Mouse (Mus musculus): ENCODE results near the gene Psmd14. TPM values are rescaled to one million over a fixed set of nuclear protein-coding genes. Genes with fewer than 3 reads are reported as not detected.

Gene Psmd14
- polyA plus RNA-seq, 1 experiment, result 5.4 TPM

- TF ChIP-seq POLR2A (IDR thresholded peaks at IDR 0.05; ENCODE audit: low read depth, low read length) (no peak), CTCF (IDR thresholded peaks at IDR 0.05; ENCODE audit: extremely low read depth, insufficient read length, insufficient replicate concordance, low read depth, low read length) (no peak)
- Histone ChIP-seq H3K27ac (ENCODE audit: insufficient read depth, low read depth, low read length) (no peak overlapping the region), H3K27me3 (ENCODE audit: control insufficient read depth, insufficient read depth, low read length) (no peaks in the 10 kb centered on the region; the same call in 1 of the 2 replicates), H3K36me3 (ENCODE audit: control insufficient read depth, insufficient read depth, low read length) (no peaks in the 10 kb centered on the region), H3K4me3 (ENCODE audit: low read depth, low read length) (no peak overlapping the region), H3K4me1 (ENCODE audit: control insufficient read depth, insufficient read depth, insufficient read length, low read length) (no peaks in the 10 kb centered on the region)
- WGBS, result 69% methylated on average over 1 of the region's 1 CpGs
Measured at GRCm38 (mm10) chr2:61686533-61686932, 25.0 kb upstream of the Psmd14 start.

- H3K4me1 ChIP-seq (ENCODE audit: control insufficient read depth, insufficient read depth, insufficient read length, low read length), result no peaks in the 10 kb centered on the region
- no peak overlapping the region for H3K4me3 ChIP-seq (ENCODE audit: low read depth, low read length)
- H3K27me3 ChIP-seq (ENCODE audit: control insufficient read depth, insufficient read depth, low read length), result no peaks in the 10 kb centered on the region; the same call in 1 of the 2 replicates
- 79% methylated on average over 3 of the region's 3 CpGs for WGBS
- no peak overlapping the region for H3K27ac ChIP-seq (ENCODE audit: insufficient read depth, low read depth, low read length)
- no peak for TF ChIP-seq CTCF (IDR thresholded peaks at IDR 0.05; ENCODE audit: extremely low read depth, insufficient read length, insufficient replicate concordance, low read depth, low read length)
- no peak for TF ChIP-seq POLR2A (IDR thresholded peaks at IDR 0.05; ENCODE audit: low read depth, low read length)
- no peaks in the 10 kb centered on the region for H3K36me3 ChIP-seq (ENCODE audit: control insufficient read depth, insufficient read depth, low read length)
Measured at GRCm38 (mm10) chr2:61689086-61689485, 22.4 kb upstream of the Psmd14 start.

GRCm38 (mm10) chr2:61709570-61709969 is 1.9 kb upstream of the Psmd14 start:
- no peaks in the 10 kb centered on the region for H3K27me3 ChIP-seq (ENCODE audit: control insufficient read depth, insufficient read depth, low read length)
- no peak for TF ChIP-seq POLR2A (IDR thresholded peaks at IDR 0.05; ENCODE audit: low read depth, low read length)
- TF ChIP-seq CTCF (IDR thresholded peaks at IDR 0.05; ENCODE audit: extremely low read depth, insufficient read length, insufficient replicate concordance, low read depth, low read length), result no peak
- peaks cover 5% of the 10 kb centered on the region; the same call in 1 of the 2 replicates for H3K4me1 ChIP-seq (ENCODE audit: control insufficient read depth, insufficient read depth, insufficient read length, low read length)
- no peak overlapping the region for H3K27ac ChIP-seq (ENCODE audit: insufficient read depth, low read depth, low read length)
- H3K4me3 ChIP-seq (ENCODE audit: low read depth, low read length), result no peak overlapping the region
- 92% methylated on average over 3 of the region's 3 CpGs for WGBS
- H3K36me3 ChIP-seq (ENCODE audit: control insufficient read depth, insufficient read depth, low read length), result no peaks in the 10 kb centered on the region

- Histone ChIP-seq H3K4me1 (ENCODE audit: control insufficient read depth, insufficient read depth, insufficient read length, low read length) (peaks cover 5% of the 10 kb centered on the region; the same call in 1 of the 2 replicates), H3K27ac (ENCODE audit: insufficient read depth, low read depth, low read length) (no peak overlapping the region), H3K36me3 (ENCODE audit: control insufficient read depth, insufficient read depth, low read length) (no peaks in the 10 kb centered on the region), H3K4me3 (ENCODE audit: low read depth, low read length) (peak overlapping the region; percentile 94; the same call in 1 of the 2 replicates), H3K27me3 (ENCODE audit: control insufficient read depth, insufficient read depth, low read length) (no peaks in the 10 kb centered on the region)
- TF ChIP-seq POLR2A (IDR thresholded peaks at IDR 0.05; ENCODE audit: low read depth, low read length), result no peak
- TF ChIP-seq CTCF (IDR thresholded peaks at IDR 0.05; ENCODE audit: extremely low read depth, insufficient read length, insufficient replicate concordance, low read depth, low read length), result no peak
- 28% methylated on average over 3 of the region's 3 CpGs for WGBS
Measured at GRCm38 (mm10) chr2:61712526-61712925, 1.0 kb downstream of the Psmd14 start.

- H3K4me1 ChIP-seq (ENCODE audit: control insufficient read depth, insufficient read depth, insufficient read length, low read length), result no peaks in the 10 kb centered on the region
- TF ChIP-seq POLR2A (IDR thresholded peaks at IDR 0.05; ENCODE audit: low read depth, low read length) (no peak), CTCF (IDR thresholded peaks at IDR 0.05; ENCODE audit: extremely low read depth, insufficient read length, insufficient replicate concordance, low read depth, low read length) (no peak)
- peaks cover 6% of the 10 kb centered on the region; the same call in 1 of the 2 replicates for H3K36me3 ChIP-seq (ENCODE audit: control insufficient read depth, insufficient read depth, low read length)
- WGBS, result 80% methylated on average over 4 of the region's 4 CpGs
- H3K27ac ChIP-seq (ENCODE audit: insufficient read depth, low read depth, low read length), result no peak overlapping the region
- no peaks in the 10 kb centered on the region for H3K27me3 ChIP-seq (ENCODE audit: control insufficient read depth, insufficient read depth, low read length)
- H3K4me3 ChIP-seq (ENCODE audit: low read depth, low read length), result no peak overlapping the region
Measured at GRCm38 (mm10) chr2:61722401-61722982, 11.0 kb downstream of the Psmd14 start.

- no peak overlapping the region for H3K4me3 ChIP-seq (ENCODE audit: low read depth, low read length)
- H3K36me3 ChIP-seq (ENCODE audit: control insufficient read depth, insufficient read depth, low read length), result peaks cover 4% of the 10 kb centered on the region; the same call in 1 of the 2 replicates
- no peaks in the 10 kb centered on the region for H3K27me3 ChIP-seq (ENCODE audit: control insufficient read depth, insufficient read depth, low read length)
- TF ChIP-seq POLR2A (IDR thresholded peaks at IDR 0.05; ENCODE audit: low read depth, low read length), result no peak
- TF ChIP-seq CTCF (IDR thresholded peaks at IDR 0.05; ENCODE audit: extremely low read depth, insufficient read length, insufficient replicate concordance, low read depth, low read length), result no peak
- H3K4me1 ChIP-seq (ENCODE audit: control insufficient read depth, insufficient read depth, insufficient read length, low read length), result no peaks in the 10 kb centered on the region
- H3K27ac ChIP-seq (ENCODE audit: insufficient read depth, low read depth, low read length), result no peak overlapping the region
- WGBS, result 93% methylated on average over 11 of the region's 11 CpGs
Measured at GRCm38 (mm10) chr2:61732802-61733486, 21.4 kb downstream of the Psmd14 start.

- H3K27me3 ChIP-seq (ENCODE audit: control insufficient read depth, insufficient read depth, low read length), result no peaks in the 10 kb centered on the region
- 73% methylated on average over 1 of the region's 1 CpGs for WGBS
- H3K36me3 ChIP-seq (ENCODE audit: control insufficient read depth, insufficient read depth, low read length), result peaks cover 4% of the 10 kb centered on the region; the same call in 1 of the 2 replicates
- H3K4me3 ChIP-seq (ENCODE audit: low read depth, low read length), result no peak overlapping the region
- TF ChIP-seq CTCF (IDR thresholded peaks at IDR 0.05; ENCODE audit: extremely low read depth, insufficient read length, insufficient replicate concordance, low read depth, low read length) (no peak), POLR2A (IDR thresholded peaks at IDR 0.05; ENCODE audit: low read depth, low read length) (no peak)
- H3K4me1 ChIP-seq (ENCODE audit: control insufficient read depth, insufficient read depth, insufficient read length, low read length), result peaks cover 2% of the 10 kb centered on the region; the same call in 1 of the 2 replicates
- H3K27ac ChIP-seq (ENCODE audit: insufficient read depth, low read depth, low read length), result no peak overlapping the region
Measured at GRCm38 (mm10) chr2:61734175-61734574, 22.7 kb downstream of the Psmd14 start.
